In genomic region chr2:22774181-22774751, GRCm38 (mm10) we compare ENCODE assay signal across 8 mouse cellular contexts. TPM values are rescaled to one million over a fixed set of nuclear protein-coding genes. Genes with fewer than 3 reads are reported as not detected.
A peak's percentile ranks its signal among the peaks of the same experiment; 100 is the strongest.
DNase-seq lines count a peak whose midpoint lies in the region; ATAC-seq and TF ChIP-seq lines count a peak whose summit lies in the region.

No protein-coding gene starts in this region.

- H3K9ac ChIP-seq in forebrain, postnatal 0 days: peak overlapping the region; percentile 46
- H3K9ac ChIP-seq in lung, embryonic 14.5 days: peak overlapping the region; percentile 34
- H3K9ac ChIP-seq in neural tube, embryonic 15.5 days (replicated peaks): peak overlapping the region; percentile 51

- DNase-seq in CD4-positive helper T cell, adult 2 months (ENCODE audit: low read depth, low spot score): peak; percentile 88
- DNase-seq in adrenal gland, postnatal 25 days: peak; percentile 48
- DNase-seq in forebrain, postnatal 0 days: peak; percentile 24
- DNase-seq in heart, postnatal 4 days: peak; percentile 71
- peak; percentile 40 for DNase-seq in layer of hippocampus, adult 9-10 months (ENCODE audit: low spot score)
- peak; percentile 73 for DNase-seq in lung, embryonic 14.5 days
- peak; percentile 58 for DNase-seq in testis, postnatal 10 days (ENCODE audit: low spot score)

- no peaks in the 10 kb centered on the region for H3K9me3 ChIP-seq in forebrain, postnatal 0 days (ENCODE audit: low read length)
- no peaks in the 10 kb centered on the region for H3K9me3 ChIP-seq in lung, embryonic 14.5 days (ENCODE audit: low read depth, low read length)
- H3K9me3 ChIP-seq in neural tube, embryonic 15.5 days (replicated peaks): no peaks in the 10 kb centered on the region

- H3K4me3 ChIP-seq in forebrain, postnatal 0 days (ENCODE audit: low read depth, low read length): peak overlapping the region; percentile 38
- H3K4me3 ChIP-seq in lung, embryonic 14.5 days (ENCODE audit: low read depth, low read length): peak overlapping the region; percentile 34
- peak overlapping the region; percentile 44 for H3K4me3 ChIP-seq in neural tube, embryonic 15.5 days (replicated peaks)

- ATAC-seq in forebrain, postnatal 0 days: peak; percentile 71
- ATAC-seq in lung, embryonic 14.5 days (ENCODE audit: insufficient read depth): peak; percentile 92
- ATAC-seq in neural tube, embryonic 15.5 days (ENCODE audit: low FRiP score): peak; percentile 80

- no peak for TF ChIP-seq CTCF in forebrain, postnatal 0 days (IDR thresholded peaks at IDR 0.05; ENCODE audit: low read depth)
- TF ChIP-seq CTCF in lung, embryonic 14.5 days (IDR thresholded peaks at IDR 0.05; ENCODE audit: low read depth): no peak; the same call in 1 of the 2 replicates

- no peaks in the 10 kb centered on the region; the same call in 1 of the 2 replicates for H3K27me3 ChIP-seq in forebrain, postnatal 0 days (ENCODE audit: insufficient read depth, low read length)
- H3K27me3 ChIP-seq in lung, embryonic 14.5 days (ENCODE audit: insufficient read depth, low read length): no peaks in the 10 kb centered on the region; the same call in 1 of the 2 replicates
- peaks cover 11% of the 10 kb centered on the region; the same call in 1 of the 2 replicates for H3K27me3 ChIP-seq in neural tube, embryonic 15.5 days (replicated peaks)

- 1% methylated on average over 28 of the region's 28 CpGs for WGBS in forebrain, postnatal 0 days
- under 1% methylated on average over 28 of the region's 28 CpGs for WGBS in lung, embryonic 14.5 days
- 1% methylated on average over 28 of the region's 28 CpGs for WGBS in neural tube, embryonic 15.5 days

- no peaks in the 10 kb centered on the region for H3K36me3 ChIP-seq in forebrain, postnatal 0 days (ENCODE audit: insufficient read depth)
- H3K36me3 ChIP-seq in lung, embryonic 14.5 days (ENCODE audit: insufficient read depth): no peaks in the 10 kb centered on the region
- H3K36me3 ChIP-seq in neural tube, embryonic 15.5 days: no peaks in the 10 kb centered on the region

- H3K27ac ChIP-seq in forebrain, postnatal 0 days (ENCODE audit: low read depth, low read length): no peak overlapping the region
- no peak overlapping the region for H3K27ac ChIP-seq in lung, embryonic 14.5 days (ENCODE audit: low read depth)
- no peak overlapping the region for H3K27ac ChIP-seq in neural tube, embryonic 15.5 days (replicated peaks)

- no peaks in the 10 kb centered on the region for H3K4me1 ChIP-seq in forebrain, postnatal 0 days (ENCODE audit: insufficient read depth)
- H3K4me1 ChIP-seq in lung, embryonic 14.5 days (ENCODE audit: insufficient read depth): no peaks in the 10 kb centered on the region
- H3K4me1 ChIP-seq in neural tube, embryonic 15.5 days: peaks cover 9% of the 10 kb centered on the region

- H3K4me2 ChIP-seq in forebrain, postnatal 0 days (ENCODE audit: low read depth): peak overlapping the region; percentile 81
- H3K4me2 ChIP-seq in lung, embryonic 14.5 days: peak overlapping the region; percentile 75
- H3K4me2 ChIP-seq in neural tube, embryonic 15.5 days: peak overlapping the region; percentile 92

RNA-seq across cellular contexts. Expression of gene Apbb1ip, which starts 0.4 kb away (rescaled TPM):
- 1.8 and 2.4 TPM in 2 replicates for total RNA-seq in adrenal gland, postnatal 25 days (2021)
- total RNA-seq in forebrain, postnatal 0 days (2014; rRNA removed): 0.15 and 0.19 TPM in 2 replicates
- 0.57 and 1.6 TPM in 2 replicates for polyA plus RNA-seq in forebrain, postnatal 0 days (2015; fragmentation: Nextera tagmentation; extraction: Ambion mirVana)
- total RNA-seq in heart, postnatal 4 days (2021): 1 to 10 TPM; 2.7 to 2.8 TPM
- 1.0 and 1.3 TPM in 2 replicates for polyA plus RNA-seq in lung, embryonic 14.5 days (2014; fragmentation: Nextera tagmentation; extraction: Ambion mirVana)
- polyA plus RNA-seq in neural tube, embryonic 15.5 days (2015; fragmentation: Nextera tagmentation; extraction: Ambion mirVana): 1.2 and 4.7 TPM in 2 replicates

Comparison
In these comparisons a context has a peak if more than half of its experiments do, and no peak if none do; other contexts are left out.
1. DNase-seq: peak in every context shown above with its lines; median percentile 88 in CD4-positive helper T cell, adult 2 months; 73 in lung, embryonic 14.5 days; 71 in heart, postnatal 4 days; 58 in testis, postnatal 10 days; 48 in adrenal gland, postnatal 25 days; 40 in layer of hippocampus, adult 9-10 months; 24 in forebrain, postnatal 0 days.